Mouse (Mus musculus) forebrain, embryonic 13.5 days (tissue): ENCODE measurements around the gene Ddx43. TPM values are rescaled to one million over a fixed set of nuclear protein-coding genes. Genes with fewer than 3 reads are reported as not detected.

Experiments
- ATAC-seq: fragments of 200-750 bp; cut with Nextera tagmentation; 2 replicates; pipeline ENCODE4 v1.8.0; 2017
- H3K27ac ChIP-seq: fragments of 300-500 bp; sonication (generic); 2 replicates; pipeline ENCODE4 v1.5.1; 2015; ENCODE audit warnings: inconsistent platforms, mild to moderate bottlenecking, moderate library complexity
- H3K27me3 ChIP-seq: fragments of 300-500 bp; sonication (generic); 2 replicates; pipeline ENCODE4 v1.6.1; 2015; ENCODE audit warnings: mild to moderate bottlenecking, inconsistent platforms
- H3K36me3 ChIP-seq: fragments of 300-500 bp; sonication (generic); 2 replicates; pipeline ENCODE4 v1.6.1; 2015; ENCODE audit warnings: mild to moderate bottlenecking, inconsistent platforms; ENCODE audit not compliant: poor library complexity, severe bottlenecking
- H3K4me1 ChIP-seq: fragments of 300-500 bp; sonication (generic); 2 replicates; pipeline ENCODE4 v1.6.1; 2015; ENCODE audit warnings: inconsistent platforms
- H3K4me2 ChIP-seq: fragments of 300-500 bp; sonication (generic); 2 replicates; pipeline ENCODE4 v1.6.1; 2015; ENCODE audit warnings: inconsistent platforms, mild to moderate bottlenecking, moderate library complexity
- H3K4me3 ChIP-seq: fragments of 300-500 bp; sonication (generic); 2 replicates; pipeline ENCODE4 v1.5.1; 2015; ENCODE audit warnings: mild to moderate bottlenecking, inconsistent platforms
- H3K9ac ChIP-seq: fragments of 300-500 bp; sonication (generic); 2 replicates; pipeline ENCODE4 v1.6.1; 2015; ENCODE audit warnings: mild to moderate bottlenecking, inconsistent platforms
- H3K9me3 ChIP-seq: fragments of 300-500 bp; sonication (generic); replicated peaks from 2 replicates; pipeline ENCODE4 v1.6.1; 2016; ENCODE audit warnings: inconsistent platforms
- WGBS: fragments of 180-500 bp; shearing (Covaris S2); methylation state at CpG from one replicate; pipeline ENCODE4 v1.1.7; 2015; 5-methylcytosine and 5-hydroxymethylcytosine counted together
- polyA plus RNA-seq: library from polyadenylated mRNA; unstranded; fragments of >200 nt; fragmentation: Nextera tagmentation; extraction: Ambion mirVana; gene quantifications from 2 replicates; pipeline ENCODE4 v1.2.1, GENCODE M21; 2015

The Ddx43 gene
- polyA plus RNA-seq, 1 experiment from 2014 or later: 0.19 TPM

DNA sequence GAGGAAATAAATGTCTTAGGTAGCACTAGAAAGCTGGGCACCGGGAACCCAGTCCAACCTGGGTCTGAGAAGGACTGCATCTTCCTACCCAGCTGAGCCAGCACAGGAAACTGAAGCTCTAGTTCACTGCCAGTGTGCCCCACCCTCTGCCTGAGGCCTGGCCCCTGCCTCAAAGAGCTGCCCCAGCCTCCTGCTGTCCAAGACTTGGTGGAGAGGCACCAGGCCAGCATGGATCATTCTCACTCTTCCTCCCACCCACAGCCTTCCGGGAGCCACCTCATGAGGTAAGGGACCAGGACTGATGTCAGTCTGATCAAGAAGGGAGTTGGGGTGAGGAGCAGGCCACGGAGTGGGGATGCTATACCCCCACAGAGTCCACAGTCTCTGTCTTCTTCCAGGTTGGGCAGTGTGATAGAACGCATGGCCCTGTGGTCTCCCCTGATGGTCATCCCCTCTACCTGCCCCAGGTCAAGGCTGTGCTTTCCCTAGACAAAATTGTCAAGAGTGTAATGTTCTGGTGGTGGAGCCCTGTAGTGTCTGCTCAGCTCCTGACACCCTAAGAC lies 33.4 kb downstream of the Ddx43 start:
- H3K27me3 ChIP-seq: 0 out of 2 replicates have a peak, but pooled peaks cover 2% of the 10 kb centered on the region
- WGBS: 87% methylated on average over 4 of the region's 4 CpGs
- H3K9me3 ChIP-seq: no peaks in the 10 kb centered on the region
- H3K4me1 ChIP-seq: peaks cover 3% of the 10 kb centered on the region; the same call in 1 of the 2 replicates
- no peaks in the 10 kb centered on the region for H3K36me3 ChIP-seq
- no peak overlapping the region for H3K4me3 ChIP-seq
- no peak overlapping the region for H3K9ac ChIP-seq
- H3K4me2 ChIP-seq: no peak overlapping the region
- no peak overlapping the region for H3K27ac ChIP-seq
- ATAC-seq: no peak

DNA sequence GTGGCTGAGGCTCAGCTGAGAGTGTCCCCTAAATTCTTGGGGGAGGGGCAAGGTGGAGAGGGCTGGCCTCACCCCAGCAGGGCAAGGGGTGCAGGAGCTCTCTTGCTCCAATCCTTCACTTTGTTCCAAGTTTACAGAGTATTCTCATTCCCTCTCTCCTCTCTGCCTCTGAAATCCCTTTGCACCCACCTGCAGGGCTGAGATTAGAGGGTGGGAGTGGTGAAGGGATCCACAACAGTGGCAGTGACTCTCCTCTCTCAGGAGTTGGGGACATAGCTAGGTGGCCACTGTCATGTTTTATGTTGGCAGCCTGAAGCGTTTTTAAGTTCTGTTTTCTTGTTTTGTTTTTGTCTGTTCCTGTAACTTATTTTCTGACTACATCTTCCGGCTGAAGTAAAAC lies 34.0 kb downstream of the Ddx43 start:
- Histone ChIP-seq H3K27me3 (0 out of 2 replicates have a peak, but pooled peaks cover 2% of the 10 kb centered on the region), H3K4me1 (peaks cover 3% of the 10 kb centered on the region; the same call in 1 of the 2 replicates), H3K4me3 (no peak overlapping the region), H3K9me3 (no peaks in the 10 kb centered on the region), H3K9ac (no peak overlapping the region), H3K36me3 (no peaks in the 10 kb centered on the region), H3K4me2 (no peak overlapping the region), H3K27ac (no peak overlapping the region)
- ATAC-seq: no peak
- WGBS: 61% methylated on average over 2 of the region's 2 CpGs

GRCm38 (mm10) chr9:78430486-78430885 lies 34.9 kb downstream of the Ddx43 start:
- Histone ChIP-seq H3K9me3 (no peaks in the 10 kb centered on the region), H3K4me1 (peaks cover 3% of the 10 kb centered on the region; the same call in 1 of the 2 replicates), H3K9ac (no peak overlapping the region), H3K4me3 (no peak overlapping the region), H3K27me3 (0 out of 2 replicates have a peak, but pooled peaks cover 2% of the 10 kb centered on the region), H3K4me2 (no peak overlapping the region), H3K27ac (no peak overlapping the region), H3K36me3 (no peaks in the 10 kb centered on the region)
- no peak for ATAC-seq
- 88% methylated on average over 6 of the region's 6 CpGs for WGBS

DNA sequence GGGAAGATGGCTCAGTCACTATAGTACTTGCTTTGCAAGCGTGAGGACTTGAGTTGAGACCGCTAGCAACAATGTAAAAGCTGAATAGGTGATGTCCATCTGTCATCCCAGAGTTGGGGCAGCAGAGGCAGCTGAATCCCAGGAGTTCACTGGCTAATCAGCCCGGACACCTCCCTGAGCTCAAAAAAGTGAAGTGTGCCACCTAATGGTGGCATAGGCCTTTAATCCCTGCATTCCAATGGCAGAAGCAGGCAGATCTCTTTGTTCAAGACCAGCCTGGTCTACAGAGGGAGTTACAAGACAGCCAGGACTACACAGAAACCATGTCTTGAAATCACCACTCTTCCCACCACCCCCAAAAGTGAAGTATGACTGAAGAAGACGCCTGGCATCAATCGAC lies 36.9 kb downstream of the Ddx43 start:
- Histone ChIP-seq H3K4me1 (peaks cover 2% of the 10 kb centered on the region; the same call in 1 of the 2 replicates), H3K9me3 (no peaks in the 10 kb centered on the region), H3K27me3 (0 out of 2 replicates have a peak, but pooled peaks cover 2% of the 10 kb centered on the region), H3K27ac (no peak overlapping the region), H3K9ac (no peak overlapping the region), H3K4me3 (no peak overlapping the region), H3K4me2 (no peak overlapping the region), H3K36me3 (no peaks in the 10 kb centered on the region)
- ATAC-seq: no peak
- 87% methylated on average over 5 of the region's 5 CpGs for WGBS

DNA sequence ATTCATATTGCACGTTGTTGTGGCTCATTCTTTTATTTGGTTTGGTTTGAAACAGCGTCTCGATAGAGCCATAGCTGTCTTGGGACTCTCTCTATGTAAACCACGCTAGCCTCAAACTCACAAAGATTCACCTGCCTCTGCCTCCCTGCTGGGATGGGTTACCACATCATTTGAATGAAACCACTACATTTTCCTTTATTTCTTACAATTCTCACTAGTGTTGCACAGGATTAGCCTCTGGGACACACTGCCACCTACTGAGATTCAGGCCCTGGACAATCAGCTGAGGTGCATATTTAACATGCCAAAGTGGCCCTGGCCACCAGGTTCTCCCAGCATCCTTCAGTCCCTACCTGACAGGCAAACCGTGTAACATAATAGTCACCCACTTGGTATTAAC lies 43.8 kb downstream of the Ddx43 start:
- Histone ChIP-seq H3K27ac (no peak overlapping the region), H3K9me3 (no peaks in the 10 kb centered on the region), H3K27me3 (peaks cover 51% of the 10 kb centered on the region), H3K4me3 (no peak overlapping the region), H3K9ac (no peak overlapping the region), H3K4me1 (peaks cover 12% of the 10 kb centered on the region), H3K4me2 (no peak overlapping the region), H3K36me3 (no peaks in the 10 kb centered on the region)
- WGBS: 69% methylated on average over 5 of the region's 5 CpGs
- no peak for ATAC-seq

DNA sequence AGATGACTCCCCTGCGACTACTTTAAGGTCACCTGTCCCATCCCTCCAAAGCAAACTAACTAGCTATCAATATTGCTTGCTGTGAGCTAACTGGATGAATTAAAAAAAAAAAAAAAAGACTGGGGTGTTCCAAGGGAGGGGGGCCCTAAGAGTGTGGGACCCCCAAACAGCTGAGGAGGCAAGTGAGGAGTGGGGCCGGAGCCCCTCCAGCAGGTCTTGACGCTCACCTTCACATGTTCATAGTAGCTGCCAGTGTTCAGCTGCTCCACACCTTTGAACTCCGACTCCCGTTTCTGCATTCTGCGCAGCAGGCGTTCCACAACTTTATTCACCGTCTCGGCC lies 46.6 kb downstream of the Ddx43 start:
- peaks cover 73% of the 10 kb centered on the region for H3K27me3 ChIP-seq
- WGBS: 4% methylated on average over 9 of the region's 9 CpGs
- H3K9me3 ChIP-seq: no peaks in the 10 kb centered on the region
- no peaks in the 10 kb centered on the region for H3K36me3 ChIP-seq
- peak overlapping the region; percentile 44 for H3K4me3 ChIP-seq
- peak overlapping the region; percentile 58; the same call in 1 of the 2 replicates for H3K9ac ChIP-seq
- H3K4me1 ChIP-seq: peaks cover 12% of the 10 kb centered on the region
- no peak overlapping the region for H3K27ac ChIP-seq
- peak; percentile 14; the same call in 1 of the 2 replicates for ATAC-seq
- peak overlapping the region; percentile 72 for H3K4me2 ChIP-seq

GRCm38 (mm10) chr9:78442579-78443392 lies 47.2 kb downstream of the Ddx43 start, which contains the start of gene Cgas:
Gene Cgas, minus strand, starts transcription at chr9:78443237.
- Histone ChIP-seq H3K27me3 (peaks cover 73% of the 10 kb centered on the region), H3K9me3 (no peaks in the 10 kb centered on the region), H3K9ac (peak within 1 kb of the TSS; percentile 58), H3K36me3 (no peaks in the 10 kb centered on the region), H3K4me2 (peak within 1 kb of the TSS; percentile 72), H3K4me1 (peaks cover 15% of the 10 kb centered on the region), H3K4me3 (peak within 1 kb of the TSS; percentile 44), H3K27ac (no peak within 1 kb of the TSS)
- under 1% methylated on average over 81 of the region's 81 CpGs for WGBS
- ATAC-seq: peak; percentile 66; the same call in 1 of the 2 replicates

GRCm38 (mm10) chr9:78447606-78447972 lies 52.0 kb downstream of the Ddx43 start:
- H3K36me3 ChIP-seq: peaks cover 15% of the 10 kb centered on the region
- H3K27me3 ChIP-seq: peaks cover 41% of the 10 kb centered on the region
- H3K4me1 ChIP-seq: peaks cover 19% of the 10 kb centered on the region
- no peaks in the 10 kb centered on the region for H3K9me3 ChIP-seq
- H3K27ac ChIP-seq: no peak overlapping the region
- H3K4me3 ChIP-seq: peak overlapping the region; percentile 87
- H3K9ac ChIP-seq: peak overlapping the region; percentile 86
- H3K4me2 ChIP-seq: peak overlapping the region; percentile 66
- WGBS: 23% methylated on average over 9 of the region's 9 CpGs
- peak; percentile 48 for ATAC-seq

DNA sequence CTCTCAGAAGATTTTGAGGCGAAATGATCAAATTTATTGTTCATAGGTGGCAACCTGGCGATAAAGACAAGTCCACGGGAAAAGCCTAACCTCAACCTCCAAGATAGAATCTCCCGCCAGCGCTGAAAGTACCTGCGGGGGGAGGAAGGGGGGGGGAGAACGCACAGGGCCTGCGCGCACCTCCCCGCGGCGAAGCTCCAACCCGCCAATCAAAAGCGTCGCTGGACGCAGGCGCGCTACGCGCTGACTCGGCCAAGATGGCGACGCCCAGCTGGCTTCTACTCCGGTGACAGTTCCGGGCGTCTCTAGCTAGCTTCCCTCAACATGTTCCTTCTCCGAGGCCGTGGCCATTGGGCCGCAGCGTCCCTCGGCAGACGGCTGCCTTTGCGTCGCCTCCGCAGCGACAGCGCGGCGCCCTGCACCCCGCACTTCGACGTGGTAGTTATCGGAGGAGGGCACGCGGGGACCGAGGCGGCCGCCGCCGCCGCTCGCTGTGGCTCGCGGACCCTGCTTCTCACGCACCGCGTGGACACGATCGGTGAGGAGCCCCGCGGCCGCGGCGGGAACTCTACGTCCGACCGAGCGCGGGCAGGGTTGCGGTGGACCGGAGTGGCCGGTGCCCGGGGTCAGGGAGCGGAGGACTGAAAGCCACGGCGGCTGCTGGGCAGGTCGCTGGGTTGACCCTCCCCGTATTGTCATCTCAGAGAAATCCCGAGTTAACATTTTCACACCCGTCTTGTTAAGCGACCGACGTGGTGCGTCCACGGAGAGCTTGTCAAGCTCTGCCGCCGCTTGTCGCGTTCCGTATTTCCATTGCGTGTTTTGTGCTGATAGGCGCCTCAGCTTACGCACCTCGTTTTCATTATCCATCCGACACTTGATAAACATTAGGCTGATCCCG lies 52.6 kb downstream of the Ddx43 start, which contains the start of the genes Mto1 and Gm17324:
Gene Mto1 (plus strand): TSS at position 236 of the 901 bp plus-strand sequence.
Gene Gm17324 (minus strand): TSS at position 814 of the 901 bp plus-strand sequence.
- peak within 1 kb of the TSS; percentile 86 for H3K9ac ChIP-seq
- H3K4me3 ChIP-seq: peak within 1 kb of the TSS; percentile 87
- H3K36me3 ChIP-seq: peaks cover 22% of the 10 kb centered on the region
- peaks cover 35% of the 10 kb centered on the region for H3K27me3 ChIP-seq
- under 1% methylated on average over 93 of the region's 96 CpGs for WGBS
- H3K4me1 ChIP-seq: peaks cover 13% of the 10 kb centered on the region
- peak within 1 kb of the TSS; percentile 66 for H3K4me2 ChIP-seq
- peak within 1 kb of the TSS; percentile 90 for H3K27ac ChIP-seq
- ATAC-seq: peak; percentile 97
- no peaks in the 10 kb centered on the region for H3K9me3 ChIP-seq

GRCm38 (mm10) chr9:78450404-78450803 lies 54.8 kb downstream of the Ddx43 start:
- H3K4me1 ChIP-seq: peaks cover 13% of the 10 kb centered on the region
- H3K36me3 ChIP-seq: peaks cover 35% of the 10 kb centered on the region
- peaks cover 15% of the 10 kb centered on the region for H3K27me3 ChIP-seq
- H3K4me3 ChIP-seq: no peak overlapping the region
- 77% methylated on average over 5 of the region's 5 CpGs for WGBS
- H3K27ac ChIP-seq: no peak overlapping the region
- H3K9me3 ChIP-seq: no peaks in the 10 kb centered on the region
- no peak overlapping the region for H3K4me2 ChIP-seq
- no peak for ATAC-seq
- no peak overlapping the region for H3K9ac ChIP-seq

- WGBS: 90% methylated on average over 4 of the region's 4 CpGs
- peaks cover 13% of the 10 kb centered on the region for H3K4me1 ChIP-seq
- no peak overlapping the region for H3K9ac ChIP-seq
- peaks cover 6% of the 10 kb centered on the region for H3K27me3 ChIP-seq
- no peak overlapping the region for H3K27ac ChIP-seq
- peaks cover 35% of the 10 kb centered on the region for H3K36me3 ChIP-seq
- H3K4me2 ChIP-seq: no peak overlapping the region
- no peak for ATAC-seq
- H3K9me3 ChIP-seq: no peaks in the 10 kb centered on the region
- no peak overlapping the region for H3K4me3 ChIP-seq
Measured at GRCm38 (mm10) chr9:78451382-78451781, 55.8 kb downstream of the Ddx43 start.
